17 mouse cellular contexts compared by ENCODE assay signal in genomic region chr6:113502801-113503200, GRCm38 (mm10). TPM values are rescaled to one million over a fixed set of nuclear protein-coding genes. Genes with fewer than 3 reads are reported as not detected.
"Had no signal": no experiment of that assay in that cellular context is flagged by ENCODE, and none has a peak within 500 bp of the region (broad histone marks: within the 10 kb centered on the region; RNA-seq: fewer than 3 reads in every experiment).

No protein-coding gene starts in this region.

- DNase-seq: gastrocnemius, adult 2 months; gastrocnemius, postnatal 10 days; gastrocnemius, postnatal 25 days; heart, adult 18-20 months; heart, postnatal 10 days; kidney, adult 11 months; kidney, adult 2 months; kidney, adult 9 months; kidney, postnatal 14 days; kidney, postnatal 36 days; layer of hippocampus, adult 9-11 months; liver; liver, embryonic 13.5 days had no signal

RNA-seq across cellular contexts. Expression of gene Prrt3, which starts 1.1 kb away (rescaled TPM):
- total RNA-seq: granulocyte monocyte progenitor cell, adult 5-6 weeks; heart, adult 18-20 months; heart, adult 8-10 months; heart, postnatal 10 days; heart, postnatal 25 days; hematopoietic stem cell, adult 5-6 weeks had no signal

RNA-seq across cellular contexts. Expression of gene Il17rc, which starts 31.6 kb away (rescaled TPM):
- total RNA-seq: granulocyte monocyte progenitor cell, adult 5-6 weeks had no signal
